Mouse (Mus musculus) heart, postnatal 10 days (tissue): ENCODE measurements around the gene Map2k1. TPM values are rescaled to one million over a fixed set of nuclear protein-coding genes. Genes with fewer than 3 reads are reported as not detected.
"Not testable (repeated sequence)": the region's sequence is repeated elsewhere in the genome, so short reads cannot be mapped to it uniquely, and the experiment has no call there.

Source experiments
- DNase-seq, 2 experiments: peaks; one replicate each; pipeline ENCODE4 v3.0.0; 2021
- intact Hi-C: fragments of 180-260 bp; cut with DNase I; formaldehyde crosslinking; loops from one replicate; pipeline ENCODE4 v1.15.1; 2025
- total RNA-seq, 2 experiments: library from RNA; stranded (reverse); gene quantifications; 2 replicates each; pipeline ENCODE4 v1.2.3; 2021

The Map2k1 gene
- total RNA-seq, 2 experiments from 2014 or later: 59.6 to 65.1 TPM

DNA sequence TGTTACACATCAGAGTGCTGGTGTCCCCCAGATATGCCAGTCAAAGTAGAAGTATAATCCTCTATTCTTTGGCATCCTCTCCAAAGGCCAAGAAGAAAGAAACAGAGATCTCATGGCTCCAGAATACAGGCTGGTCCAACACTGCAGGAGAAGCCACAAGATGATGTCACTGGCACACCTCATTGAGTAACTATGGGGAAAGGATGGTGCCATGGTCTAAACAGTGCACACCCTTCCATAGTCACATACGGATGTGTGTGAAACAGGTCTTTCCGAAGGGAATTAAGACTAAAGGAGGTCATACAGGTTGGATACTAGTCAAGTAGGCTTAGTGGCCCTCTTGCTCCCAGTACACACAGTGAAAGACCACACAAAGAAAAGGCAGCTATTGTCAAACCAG, 36.8 kb downstream of the Map2k1 start:
- DNase-seq: no peak
- intact Hi-C loops: no loop called here

DNA sequence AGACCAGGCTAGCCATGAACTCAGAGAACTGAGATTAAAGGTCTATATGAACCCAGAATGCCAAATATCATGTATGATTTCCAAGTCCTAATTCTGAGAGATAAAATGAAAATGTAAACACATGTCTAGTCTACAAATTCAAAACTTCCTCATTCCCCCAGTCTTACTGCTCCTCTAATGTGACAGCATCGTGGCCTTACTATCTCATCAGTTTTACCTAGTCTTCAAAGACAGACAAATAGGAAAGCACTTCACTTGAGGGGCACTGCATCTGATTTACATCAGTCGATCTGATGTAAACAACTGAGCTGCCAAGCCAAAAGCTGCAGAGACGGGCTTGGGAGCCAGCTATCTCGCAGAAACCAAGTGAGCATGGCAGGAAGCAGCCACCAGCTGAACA, 37.3 kb downstream of the Map2k1 start:
- no peak for DNase-seq
- intact Hi-C loops: no loop called here

DNA sequence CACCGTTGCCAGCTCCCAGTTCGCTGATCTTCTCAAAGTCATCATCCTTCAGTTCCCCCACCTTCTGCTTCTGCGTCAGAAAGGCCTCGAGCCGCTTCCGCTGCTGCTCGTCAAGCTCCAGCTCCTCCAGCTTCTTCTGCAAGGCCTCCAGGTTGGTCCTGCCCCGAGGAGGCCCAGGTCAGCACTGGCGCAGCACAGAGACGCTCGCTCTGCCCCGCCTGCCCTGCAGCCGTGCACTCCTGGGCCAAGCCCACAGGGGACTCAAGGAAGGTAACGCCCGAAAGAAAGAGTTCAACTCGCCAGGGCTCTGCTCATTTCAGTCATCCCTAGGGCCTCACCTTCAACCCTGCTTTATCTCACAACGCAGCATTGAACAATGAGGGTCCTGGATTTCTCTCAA, 39.0 kb downstream of the Map2k1 start:
- intact Hi-C loops: no loop called here
- DNase-seq: no peak

DNA sequence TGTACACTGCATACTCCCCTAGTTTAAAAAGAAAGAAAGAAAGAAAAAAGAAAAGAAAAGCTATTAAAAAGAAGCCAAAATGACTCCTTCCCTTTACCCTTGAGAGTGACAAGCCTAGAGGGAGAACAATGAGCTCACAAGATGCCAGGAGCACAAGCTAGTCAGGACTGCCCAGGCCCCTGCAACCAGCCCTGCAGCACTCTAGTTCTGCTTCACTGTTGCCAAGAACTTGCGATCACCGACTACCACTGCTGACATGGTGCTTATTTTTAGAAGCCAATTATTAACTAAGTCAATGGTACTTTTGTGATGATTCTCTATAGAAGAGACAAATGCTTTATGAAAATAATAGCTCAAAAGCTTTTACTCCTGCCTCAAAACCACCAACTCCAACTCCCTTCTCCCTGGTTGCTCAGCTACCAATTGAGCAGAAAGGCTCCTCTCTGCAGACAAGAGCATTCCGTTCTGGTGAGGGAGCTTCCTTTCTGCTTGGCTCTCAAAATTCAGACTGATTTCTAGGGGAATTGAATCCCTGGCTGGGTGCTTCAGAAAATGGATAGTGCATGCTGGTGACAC, 45.8 kb downstream of the Map2k1 start:
- peak; percentile 33 to 35 for DNase-seq
- intact Hi-C loops: no loop called here

DNA sequence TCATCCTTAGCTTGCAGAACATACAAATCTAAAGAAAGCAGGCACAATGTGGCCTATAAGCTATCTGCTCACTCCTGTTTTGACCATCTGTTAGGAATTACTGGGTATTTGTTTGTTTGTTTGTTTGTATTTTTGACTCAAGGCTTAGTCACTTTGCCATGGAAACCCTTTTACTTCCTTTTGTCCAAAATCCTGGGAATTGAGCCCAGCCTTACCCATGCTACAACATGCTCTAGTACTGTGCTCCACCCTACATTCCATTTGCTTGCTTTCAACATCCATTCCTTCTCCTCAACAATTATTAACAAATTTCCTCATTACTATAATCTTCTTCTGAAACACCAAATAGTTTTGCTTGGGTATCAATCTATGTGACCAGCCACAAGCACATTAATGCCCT, 50.6 kb downstream of the Map2k1 start:
- no peak for DNase-seq
- intact Hi-C loops: no loop called here

DNA sequence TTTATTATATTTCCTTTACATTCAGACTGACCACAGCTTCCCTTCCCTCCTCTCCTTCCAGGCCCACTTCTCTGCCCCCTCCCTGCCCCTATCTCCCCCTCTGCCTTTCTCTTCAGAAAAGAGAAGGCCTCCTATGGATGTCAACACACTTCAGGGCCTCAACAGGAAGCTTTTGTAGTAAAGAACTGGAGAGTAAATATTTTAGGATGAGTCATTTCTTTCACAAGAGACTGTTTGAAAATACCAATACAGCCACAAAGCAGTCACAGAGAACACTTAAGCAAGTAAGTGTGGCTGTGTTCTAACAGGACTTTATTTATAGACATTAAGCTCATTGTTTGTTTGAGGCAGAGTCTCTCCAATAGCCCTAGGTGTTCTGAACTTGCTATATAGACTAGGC, 51.1 kb downstream of the Map2k1 start:
- DNase-seq: no peak
- intact Hi-C loops: no loop called here

DNA sequence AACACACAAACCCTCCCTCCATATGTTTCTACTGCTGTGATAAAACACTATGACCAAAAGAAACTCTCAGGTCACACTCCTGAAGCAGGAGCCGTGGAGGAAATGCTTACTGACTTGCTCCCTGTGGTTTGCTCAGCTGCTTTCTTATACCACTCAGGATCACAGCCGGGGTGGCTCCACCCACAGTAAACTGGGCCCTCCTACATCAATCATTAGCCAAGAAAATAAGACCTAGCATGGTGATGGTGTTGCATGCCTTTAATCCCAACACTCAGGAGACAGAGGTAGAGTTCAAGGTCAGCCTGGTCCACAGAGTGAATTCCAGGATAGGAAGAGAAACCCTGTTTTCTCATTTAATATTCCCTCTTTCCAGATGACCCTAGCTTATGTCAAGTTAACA, 53.5 kb downstream of the Map2k1 start:
- DNase-seq: no peak
- intact Hi-C loops: no loop called here

DNA sequence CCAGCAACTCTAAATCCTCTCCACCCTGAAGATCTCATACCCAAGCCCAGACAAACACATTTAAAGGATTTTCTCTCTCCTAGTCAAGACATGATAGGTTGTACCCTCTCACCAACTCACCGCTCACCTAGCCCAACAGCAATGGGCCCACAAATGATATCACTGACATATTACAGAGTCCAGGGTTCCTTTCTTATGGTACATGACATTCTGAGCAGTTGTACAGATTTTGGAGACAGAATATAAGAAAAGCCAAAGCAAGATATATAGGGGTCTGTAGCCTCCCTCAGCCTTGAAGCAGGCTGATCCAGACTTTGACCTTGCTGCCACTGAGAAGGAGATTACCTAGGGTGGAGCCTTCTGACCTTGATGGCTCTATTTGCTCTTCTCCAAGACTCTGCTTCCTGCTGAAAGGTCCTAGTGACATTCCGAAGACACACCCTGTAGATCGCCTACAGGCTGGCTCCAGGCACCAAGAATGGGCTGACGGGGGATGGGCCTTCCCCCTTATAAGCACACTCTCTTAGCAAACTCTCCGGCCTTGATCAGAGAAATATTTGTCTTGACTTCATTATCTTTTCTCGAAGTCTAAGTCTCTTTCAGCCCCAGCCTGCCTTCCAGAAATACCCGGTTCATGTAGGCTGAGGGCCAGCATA, 54.5 kb downstream of the Map2k1 start:
- intact Hi-C loops, DNase-seq: not testable (repeated sequence)

DNA sequence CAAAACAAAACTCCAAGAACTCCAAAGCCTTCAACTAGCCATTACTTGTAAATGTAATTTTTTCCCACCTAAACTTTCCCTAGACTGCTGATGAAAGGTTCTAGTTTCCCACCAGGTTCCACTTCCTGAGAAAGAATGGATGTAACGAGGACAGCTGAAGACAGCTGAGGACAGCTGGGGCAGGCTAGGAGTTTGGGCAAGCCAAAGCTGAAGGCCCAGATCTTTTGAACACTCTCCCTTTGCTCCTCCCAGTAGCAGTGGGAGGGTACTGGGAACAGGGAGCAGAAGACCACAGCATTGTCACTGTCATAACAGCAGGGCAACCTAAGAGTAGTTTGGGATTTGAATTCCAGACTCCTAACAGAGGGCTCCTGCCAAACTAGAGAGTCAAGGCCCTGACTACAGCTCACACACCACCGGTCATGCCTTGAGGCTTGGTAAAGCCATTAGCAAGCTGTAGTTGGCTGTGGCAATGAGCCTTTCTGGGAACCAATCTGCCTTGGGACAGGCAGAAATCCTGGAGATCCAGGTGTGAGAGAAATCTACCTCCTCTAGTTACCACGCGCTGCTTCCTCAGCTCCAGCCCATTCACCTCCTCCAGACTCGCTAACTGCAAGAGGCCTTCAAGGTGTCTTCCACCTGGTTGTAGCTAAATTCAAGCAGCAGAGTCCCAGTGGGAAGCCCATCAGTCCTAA, 55.2 kb downstream of the Map2k1 start:
- intact Hi-C loops: no loop called here
- peak; percentile 14 to 20 for DNase-seq

DNA sequence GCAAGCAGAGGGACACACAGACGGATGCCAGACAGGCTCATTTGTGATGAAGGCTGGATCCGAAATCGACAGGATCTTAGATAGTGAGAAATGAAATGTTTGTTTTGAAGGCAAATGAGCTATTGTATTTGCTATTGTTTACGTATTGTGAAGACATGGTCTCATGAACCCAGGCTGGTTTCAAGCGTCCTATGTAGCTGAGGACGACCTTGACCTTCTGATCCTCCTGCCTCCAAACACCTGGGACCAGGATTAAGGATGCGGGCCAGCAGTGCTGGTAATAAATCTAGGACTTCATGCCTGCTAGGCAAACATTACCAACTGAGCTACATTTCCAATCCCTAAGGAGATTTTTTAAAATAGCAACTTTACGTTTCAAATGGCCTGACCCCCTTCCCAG, 55.9 kb downstream of the Map2k1 start:
- intact Hi-C loops: no loop called here

DNA sequence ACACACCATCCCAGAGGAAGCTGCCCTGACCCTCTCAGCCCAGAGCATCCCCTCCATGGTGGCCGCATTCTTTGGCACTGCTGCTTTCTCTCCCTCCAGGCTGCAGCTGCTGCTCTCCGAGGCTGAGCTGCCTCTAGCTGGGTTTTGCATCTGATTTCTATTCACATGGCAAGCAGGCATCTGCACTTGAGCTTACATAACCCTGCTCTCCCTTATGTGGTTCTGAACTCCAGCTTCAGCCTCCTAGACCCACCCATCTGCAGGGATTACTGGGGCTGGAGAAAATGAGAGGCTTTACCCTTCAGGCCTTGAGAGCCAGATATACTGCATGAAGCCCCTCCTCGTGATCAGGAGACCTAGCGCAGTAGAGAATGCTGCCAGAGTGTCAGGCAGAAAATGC, 57.9 kb downstream of the Map2k1 start:
- intact Hi-C loops: no loop called here
- peak; percentile 30 to 33 for DNase-seq

More for the DNA sequence above, 55.9 kb downstream of the Map2k1 start:
- DNase-seq: no peak

DNA sequence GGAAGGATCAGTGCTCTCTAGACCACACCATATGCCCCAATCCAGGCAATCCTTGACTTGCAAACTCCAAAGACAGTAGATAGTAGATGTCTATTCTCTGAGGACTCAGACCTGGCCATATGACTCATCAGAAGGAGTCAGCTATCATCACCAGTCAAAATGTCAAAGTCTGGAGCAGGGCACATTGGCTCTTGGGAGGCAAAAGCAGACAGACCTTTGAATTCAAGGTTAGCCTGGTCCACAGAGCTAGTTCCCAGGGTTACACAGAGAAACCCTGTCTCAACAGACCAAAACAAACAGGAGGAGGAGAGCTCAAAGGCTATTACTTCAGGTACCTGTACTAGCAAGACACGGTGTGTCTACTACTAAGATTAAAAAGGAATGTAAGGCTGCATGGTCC, 59.6 kb downstream of the Map2k1 start:
- intact Hi-C loops: no loop called here
- no peak for DNase-seq

DNA sequence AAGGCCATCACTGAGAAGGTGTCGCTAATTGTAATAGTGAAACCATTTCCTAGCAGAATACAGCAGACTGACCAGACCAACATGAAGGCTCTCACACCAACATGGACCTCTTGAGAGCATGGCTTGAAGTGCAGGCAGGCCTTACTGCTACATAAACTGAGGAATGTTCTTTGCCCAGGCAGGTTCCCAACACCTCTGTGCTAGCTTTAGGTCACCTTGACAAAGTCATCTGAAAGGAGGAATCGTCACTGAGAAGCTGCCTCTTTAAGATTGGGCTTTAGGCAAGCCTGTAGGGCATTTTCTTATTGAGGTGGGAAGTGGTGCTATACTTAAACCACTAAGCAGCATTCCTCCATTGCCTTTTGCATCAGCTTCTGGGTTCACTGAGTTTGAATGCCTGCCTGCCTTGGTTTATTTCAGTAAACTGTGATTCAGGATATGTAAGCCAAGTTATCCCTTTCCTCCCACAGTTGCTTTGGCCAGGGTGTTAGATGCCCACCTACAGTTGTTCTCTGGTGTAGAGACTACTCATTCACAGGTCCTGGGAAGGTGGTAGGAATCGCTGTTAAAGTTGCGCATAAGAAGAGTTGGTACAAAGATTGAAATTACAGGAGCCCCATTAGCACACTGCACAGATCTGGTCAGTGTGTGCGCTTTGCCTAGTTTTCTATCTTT, 69.1 kb downstream of the Map2k1 start:
- intact Hi-C loops: no loop called here
- DNase-seq: no peak

DNA sequence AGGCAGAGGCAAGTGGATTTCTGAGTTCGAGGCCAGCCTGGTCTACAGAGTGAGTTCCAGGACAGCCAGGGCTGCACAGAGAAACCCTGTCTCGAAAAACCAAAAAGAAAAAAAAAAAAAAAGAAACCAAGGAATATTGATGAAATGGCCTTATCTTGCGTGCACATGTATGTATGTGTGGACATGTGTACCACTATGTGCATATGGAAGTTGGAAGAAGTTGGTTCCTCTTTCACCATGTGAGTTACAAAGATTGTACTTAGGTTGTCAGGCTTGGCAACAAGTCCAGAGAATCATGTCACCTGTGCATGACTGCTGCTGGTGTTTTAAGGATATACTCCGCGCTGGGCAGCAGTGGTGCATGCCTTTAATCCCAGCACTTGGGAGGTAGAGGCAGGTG, 70.1 kb downstream of the Map2k1 start:
- intact Hi-C loops, DNase-seq: not testable (repeated sequence)

DNA sequence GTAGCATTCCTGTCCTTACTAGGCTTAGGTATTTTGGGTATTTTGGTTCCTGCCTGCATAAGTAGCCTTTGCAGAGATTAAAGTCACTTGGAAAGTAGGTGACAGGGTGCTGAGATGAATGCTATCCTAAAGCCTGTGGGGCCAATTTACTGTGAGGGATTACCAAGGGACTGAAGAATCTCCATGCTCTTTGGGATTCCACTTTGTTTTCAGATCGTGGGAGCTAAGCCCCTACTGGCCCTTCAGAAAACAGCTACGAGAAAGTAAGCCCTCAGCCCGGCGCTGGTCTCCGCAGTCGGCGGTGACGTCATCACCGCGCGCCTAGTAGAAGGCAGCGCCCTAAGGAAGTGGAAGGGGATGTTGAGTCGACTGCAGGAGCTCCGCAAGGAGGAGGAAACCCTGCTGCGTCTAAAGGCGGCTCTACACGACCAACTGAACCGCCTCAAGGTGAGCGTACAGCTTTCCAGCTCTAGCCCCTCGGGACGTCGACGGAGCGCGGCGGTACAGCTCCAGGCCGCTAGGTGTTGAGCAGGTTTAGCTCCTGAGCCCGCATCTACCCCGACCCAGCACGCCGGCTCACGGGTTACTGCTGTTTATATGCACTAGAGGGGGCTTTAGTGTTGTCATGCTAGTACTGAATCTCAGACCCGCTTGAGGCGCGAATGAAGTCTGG, 74.3 kb downstream of the Map2k1 start, which contains the start of gene Snapc5:
Gene Snapc5 (plus strand): TSS at position 301 of the 673 bp plus-strand sequence.
- peak; percentile 93 to 95 for DNase-seq

DNA sequence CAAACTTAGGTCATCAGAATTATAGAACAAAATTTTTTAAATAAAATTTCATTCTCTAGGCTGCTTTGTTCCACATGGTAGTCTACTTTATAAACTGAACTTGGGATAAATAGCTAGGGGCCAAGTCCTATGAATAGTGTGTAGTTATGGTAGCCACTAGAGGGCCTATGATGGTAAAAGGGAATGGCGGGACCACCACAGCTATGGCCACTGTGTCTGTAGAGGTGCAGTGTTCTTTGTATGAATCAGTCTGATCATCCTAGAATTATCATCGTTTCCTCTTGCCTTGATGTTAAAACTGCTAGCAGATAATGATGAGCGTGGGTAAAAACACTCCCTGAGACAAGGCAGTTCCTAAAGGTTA, 74.8 kb downstream of the Map2k1 start:
- intact Hi-C loops: no loop called here
- no peak for DNase-seq

More for the DNA sequence above, 74.3 kb downstream of the Map2k1 start, which contains the start of gene Snapc5:
- intact Hi-C loops: loop anchor here (1.0 kb wide), 1 partner anchor 74 kb away; the partner anchor contains the start of gene Map2k1

DNA sequence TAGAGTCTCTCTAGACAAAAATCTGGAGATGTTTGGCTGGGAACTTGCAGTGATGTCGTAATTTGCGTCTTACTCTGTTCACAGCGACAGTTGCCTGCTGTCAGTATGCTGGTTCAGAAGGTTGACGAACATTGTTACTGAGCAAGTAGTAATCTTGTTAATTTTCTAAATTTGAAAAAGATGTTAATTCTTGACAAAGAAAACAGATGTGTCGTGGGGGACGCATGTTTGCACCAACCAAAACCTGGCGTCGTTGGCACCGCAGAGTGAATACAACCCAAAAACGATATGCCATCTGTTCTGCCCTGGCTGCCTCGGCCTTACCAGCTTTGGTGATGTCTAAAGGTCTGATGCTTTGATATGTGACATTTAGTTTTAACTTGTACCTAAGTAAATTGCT, 78.1 kb downstream of the Map2k1 start:
- no peak for DNase-seq
- intact Hi-C loops: no loop called here

DNA sequence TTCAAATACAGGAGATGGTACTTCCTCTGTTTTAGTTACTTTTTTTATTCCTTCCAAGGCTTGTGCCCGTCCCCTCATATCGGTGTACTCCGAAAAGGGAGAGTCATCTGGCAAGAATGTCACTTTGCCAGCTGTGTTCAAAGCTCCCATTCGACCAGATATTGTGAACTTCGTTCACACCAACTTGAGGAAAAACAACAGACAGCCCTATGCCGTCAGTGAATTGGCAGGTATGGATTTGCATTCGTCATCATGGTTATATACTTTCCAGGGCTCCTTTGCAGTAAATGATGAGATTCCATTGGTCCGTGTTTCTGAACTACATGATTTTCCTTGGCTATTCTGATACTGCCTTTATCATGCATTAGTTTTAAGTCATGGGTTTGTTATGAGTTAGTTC, 78.7 kb downstream of the Map2k1 start:
- no peak for DNase-seq
- intact Hi-C loops: no loop called here

DNA sequence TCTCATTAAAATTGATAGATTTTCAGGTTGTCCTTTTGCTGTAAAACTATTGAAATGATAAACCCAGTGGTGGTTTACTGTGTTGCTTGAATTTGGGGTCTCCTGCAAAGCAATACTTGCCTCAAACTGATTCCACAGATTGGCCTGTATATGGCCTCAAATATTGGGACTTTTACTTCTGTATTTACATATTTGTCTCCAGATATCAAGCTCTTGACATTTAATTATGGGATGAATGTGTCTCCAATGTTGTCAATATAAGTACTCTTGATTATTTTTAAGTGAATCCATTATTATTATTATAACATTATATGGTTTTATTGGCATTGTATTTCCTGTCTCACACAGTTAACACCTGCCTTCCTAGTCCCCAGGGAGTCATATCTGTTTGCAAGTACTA, 79.1 kb downstream of the Map2k1 start:
- DNase-seq: no peak
- intact Hi-C loops: no loop called here

DNA sequence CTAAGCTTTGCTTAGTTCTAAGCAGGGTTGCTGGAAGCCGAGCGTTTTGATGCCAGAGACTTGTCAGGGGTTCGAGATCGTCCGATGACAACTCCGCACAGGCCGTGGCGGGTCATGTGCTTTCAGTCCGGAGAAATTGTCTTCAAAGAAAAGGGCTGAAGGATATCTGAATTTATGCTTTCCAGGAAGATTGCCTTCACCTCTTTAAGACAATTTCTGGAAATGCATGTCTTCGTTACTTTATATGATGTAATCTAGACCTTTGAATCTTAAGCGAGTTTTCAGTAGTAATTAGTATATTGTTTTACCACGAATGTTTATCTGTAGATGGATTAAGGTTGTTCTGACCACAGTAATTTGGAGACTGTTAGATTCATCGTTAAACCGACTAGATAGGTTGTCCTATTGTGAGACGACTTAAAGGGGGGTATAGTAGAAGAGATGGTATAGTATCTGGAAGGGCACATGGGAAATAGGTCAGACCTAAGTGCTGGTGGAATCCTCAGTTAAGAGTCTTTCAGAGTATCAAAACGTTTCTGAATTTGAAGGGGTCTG, 79.7 kb downstream of the Map2k1 start:
- DNase-seq: no peak
- intact Hi-C loops: no loop called here
